Comparison of ENCODE assay signal across 9 mouse cellular contexts in the genomic region with DNA sequence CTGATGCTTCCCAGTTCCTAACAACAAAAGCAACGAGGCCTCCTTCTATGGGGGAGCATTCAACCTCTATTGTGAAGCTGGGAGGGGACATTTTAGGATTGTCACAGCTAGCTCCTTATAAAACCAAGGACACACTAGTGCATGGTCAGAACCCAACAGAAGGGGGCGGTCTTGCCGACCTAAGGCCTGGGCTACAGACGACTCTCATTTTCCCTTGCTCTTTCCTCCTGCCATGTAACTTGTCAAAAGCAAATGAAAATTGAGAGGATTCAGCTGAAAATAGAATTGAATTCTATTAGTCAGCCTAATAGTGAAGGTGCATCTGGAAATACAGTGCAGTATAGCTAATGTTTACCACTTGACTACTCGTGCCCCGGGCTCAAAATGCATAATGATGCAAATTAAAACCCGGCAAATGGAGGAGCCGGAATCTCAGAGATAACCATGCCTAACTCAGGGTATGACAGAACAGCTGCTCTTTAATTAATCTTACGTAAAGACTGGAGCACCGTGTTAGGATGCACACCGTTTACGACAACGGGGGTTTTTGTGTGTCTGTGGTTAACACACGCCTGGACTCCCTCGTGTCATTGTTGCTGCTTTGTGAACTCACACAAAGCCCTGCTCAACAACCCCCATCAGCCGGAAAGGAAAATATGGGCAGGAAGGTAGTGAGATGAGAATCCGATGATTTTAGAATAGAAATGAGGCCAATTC.
DNase-seq lines count a peak whose midpoint lies in the region; ATAC-seq and TF ChIP-seq lines count a peak whose summit lies in the region.
"Had no signal": no experiment of that assay in that cellular context is flagged by ENCODE, and none has a peak within 500 bp of the region (broad histone marks: within the 10 kb centered on the region; RNA-seq: fewer than 3 reads in every experiment).

No protein-coding gene starts in this region.

- no peak overlapping the region for H3K4me2 ChIP-seq in hindbrain, embryonic 11.5 days (replicated peaks; ENCODE audit: low read depth, low read length)
- H3K4me2 ChIP-seq in neural tube, embryonic 13.5 days: peak overlapping the region; percentile 39
- H3K4me2 ChIP-seq in liver, embryonic 12.5 days: no peak overlapping the region

- DNase-seq in layer of hippocampus, adult 2 months (ENCODE audit: low spot score in 2 of 2): peak in 1 of 2 experiments; percentile 31
- DNase-seq in layer of hippocampus, adult 9-10 months (ENCODE audit: low spot score): no peak
- peak; percentile 57 for DNase-seq in embryo, embryonic 10 days (ENCODE audit: low spot score)
- DNase-seq in hindbrain, embryonic 11.5 days (ENCODE audit: low spot score): peak; percentile 72
- no peak for DNase-seq in adrenal gland, postnatal 36 days
- DNase-seq in urinary bladder, postnatal 4 days (ENCODE audit: low spot score in 2 of 2): no peak
- DNase-seq: kidney, adult 11 months had no signal

- peak overlapping the region; percentile 34 for H3K4me3 ChIP-seq in layer of hippocampus, adult 2 months
- no peak overlapping the region for H3K4me3 ChIP-seq in hindbrain, embryonic 11.5 days (ENCODE audit: low read depth, low read length)
- H3K4me3 ChIP-seq in neural tube, embryonic 13.5 days: 0 out of 2 replicates have a peak overlapping the region, but pooled peaks have one; percentile 7
- H3K4me3 ChIP-seq in liver, embryonic 12.5 days: no peak overlapping the region

- ATAC-seq in hindbrain, embryonic 11.5 days (ENCODE audit: low FRiP score): peak; percentile 87
- peak; percentile 79 for ATAC-seq in neural tube, embryonic 13.5 days (ENCODE audit: low read depth)
- ATAC-seq in liver, embryonic 12.5 days: no peak

- 58% methylated on average over 17 of the region's 17 CpGs for WGBS in hindbrain, embryonic 11.5 days
- 32% methylated on average over 17 of the region's 17 CpGs for WGBS in neural tube, embryonic 13.5 days
- WGBS in liver, embryonic 12.5 days (ENCODE audit: insufficient replicate concordance): 73% methylated on average over 17 of the region's 17 CpGs

- H3K27ac ChIP-seq in layer of hippocampus, adult 2 months: peak overlapping the region; percentile 76
- peak overlapping the region; percentile 39; the same call in 1 of the 2 replicates for H3K27ac ChIP-seq in hindbrain, embryonic 11.5 days (ENCODE audit: low read depth, low read length)
- H3K27ac ChIP-seq in neural tube, embryonic 13.5 days (replicated peaks): peak overlapping the region; percentile 79
- no peak overlapping the region for H3K27ac ChIP-seq in liver, embryonic 12.5 days

- H3K9ac ChIP-seq in hindbrain, embryonic 11.5 days (ENCODE audit: low read depth, low read length): no peak overlapping the region; the same call in 1 of the 2 replicates
- 0 out of 2 replicates have a peak overlapping the region, but pooled peaks have one; percentile 45 for H3K9ac ChIP-seq in neural tube, embryonic 13.5 days
- H3K9ac ChIP-seq in liver, embryonic 12.5 days: no peak overlapping the region

- 0 out of 2 replicates have a peak, but pooled peaks cover 2% of the 10 kb centered on the region for H3K4me1 ChIP-seq in hindbrain, embryonic 11.5 days (replicated peaks; ENCODE audit: control insufficient read depth, insufficient read depth, low read length)
- peaks cover 51% of the 10 kb centered on the region for H3K4me1 ChIP-seq in neural tube, embryonic 13.5 days (replicated peaks)
- H3K4me1 ChIP-seq in liver, embryonic 12.5 days: no peaks in the 10 kb centered on the region

- no peaks in the 10 kb centered on the region for H3K36me3 ChIP-seq in hindbrain, embryonic 11.5 days (ENCODE audit: control insufficient read depth, insufficient read depth, low read length)
- no peaks in the 10 kb centered on the region for H3K36me3 ChIP-seq in neural tube, embryonic 13.5 days
- no peaks in the 10 kb centered on the region for H3K36me3 ChIP-seq in liver, embryonic 12.5 days

- peak; percentile 68 for TF ChIP-seq CTCF in layer of hippocampus, adult 2 months (conservative IDR thresholded peaks at IDR 0.05)

- H3K27me3 ChIP-seq in hindbrain, embryonic 11.5 days (ENCODE audit: control insufficient read depth, insufficient read depth, low read length): no peaks in the 10 kb centered on the region
- no peaks in the 10 kb centered on the region for H3K27me3 ChIP-seq in neural tube, embryonic 13.5 days
- H3K27me3 ChIP-seq in liver, embryonic 12.5 days (replicated peaks): no peaks in the 10 kb centered on the region

- H3K9me3 ChIP-seq in hindbrain, embryonic 11.5 days (ENCODE audit: control insufficient read depth, low read length): no peaks in the 10 kb centered on the region
- no peaks in the 10 kb centered on the region for H3K9me3 ChIP-seq in neural tube, embryonic 13.5 days
- no peaks in the 10 kb centered on the region for H3K9me3 ChIP-seq in liver, embryonic 12.5 days (replicated peaks)

Comparison
In these comparisons a context has a peak if more than half of its experiments do, and no peak if none do; other contexts are left out.
1. DNase-seq: peak in embryo, embryonic 10 days (single experiment) and hindbrain, embryonic 11.5 days (single experiment); none in layer of hippocampus, adult 9-10 months (single experiment), adrenal gland, postnatal 36 days (0 of 2) and urinary bladder, postnatal 4 days (0 of 2).
2. H3K4me3 ChIP-seq: peak in layer of hippocampus, adult 2 months (single experiment) and neural tube, embryonic 13.5 days (single experiment); none in hindbrain, embryonic 11.5 days (single experiment) and liver, embryonic 12.5 days (single experiment).